Mouse (Mus musculus): ENCODE measurements around the gene Sirt3. TPM values are rescaled to one million over a fixed set of nuclear protein-coding genes. Genes with fewer than 3 reads are reported as not detected.
"Not testable (repeated sequence)": the region's sequence is repeated elsewhere in the genome, so short reads cannot be mapped to it uniquely, and the experiment has no call there.

The Sirt3 gene
- total RNA-seq, 2 experiments from 2014 or later = 20.4 to 27.3 TPM

- peak overlapping the region; percentile 63 for H3K27ac ChIP-seq
- intact Hi-C loops (cut with DNase I) = loop anchor here (1.0 to 5.0 kb wide), 2 partner anchors 99 to 140 kb away; no protein-coding TSS in a partner anchor
- H3K4me3 ChIP-seq = peak overlapping the region; percentile 73
- peak; percentile 89 for TF ChIP-seq CTCF (IDR thresholded peaks at IDR 0.05)
- DNase-seq = peak; percentile 80
Measured at GRCm38 (mm10) chr7:140908634-140909107, 26.6 kb upstream of the Sirt3 start.

- H3K4me3 ChIP-seq = no peak overlapping the region; the same call in 1 of the 2 replicates
- intact Hi-C loops (cut with DNase I) = loop anchor here (1.0 to 5.0 kb wide), 2 partner anchors 99 to 140 kb away; no protein-coding TSS in a partner anchor
Measured at GRCm38 (mm10) chr7:140908181-140908580, 26.1 kb upstream of the Sirt3 start.

GRCm38 (mm10) chr7:140907697-140908096 is 25.6 kb upstream of the Sirt3 start:
- TF ChIP-seq CTCF (IDR thresholded peaks at IDR 0.05) = peak; percentile 37
- intact Hi-C loops (cut with DNase I) = loop anchor here (1.0 to 5.0 kb wide), 3 partner anchors 51 to 141 kb away; no protein-coding TSS in a partner anchor
- Histone ChIP-seq H3K4me3 (no peak overlapping the region), H3K27ac (no peak overlapping the region)
- DNase-seq = no peak

More at GRCm38 (mm10) chr7:140908181-140908580, 26.1 kb upstream of the Sirt3 start:
- TF ChIP-seq CTCF (IDR thresholded peaks at IDR 0.05) = no peak
- no peak overlapping the region; the same call in 1 of the 2 replicates for H3K27ac ChIP-seq
- no peak for DNase-seq

GRCm38 (mm10) chr7:140907131-140907530 is 25.0 kb upstream of the Sirt3 start:
- H3K4me3 ChIP-seq = no peak overlapping the region
- DNase-seq = no peak
- no peak overlapping the region for H3K27ac ChIP-seq
- intact Hi-C loops (cut with DNase I) = loop anchor here (2.0 to 5.0 kb wide), 2 partner anchors 52 to 100 kb away; no protein-coding TSS in a partner anchor
- no peak for TF ChIP-seq CTCF (IDR thresholded peaks at IDR 0.05)

- H3K4me3 ChIP-seq = no peak overlapping the region
- H3K27ac ChIP-seq = no peak overlapping the region
- no peak for TF ChIP-seq CTCF (IDR thresholded peaks at IDR 0.05)
- no peak for DNase-seq
- intact Hi-C loops (cut with DNase I) = loop anchor here (2.0 to 5.0 kb wide), 2 partner anchors 53 to 102 kb away; no protein-coding TSS in a partner anchor
Measured at GRCm38 (mm10) chr7:140905642-140906081, 23.6 kb upstream of the Sirt3 start.

GRCm38 (mm10) chr7:140903212-140903611 is 21.1 kb upstream of the Sirt3 start:
- H3K27ac ChIP-seq = peak overlapping the region; percentile 97
- intact Hi-C loops (cut with DNase I) = loop anchor here (1.0 to 5.0 kb wide), 4 partner anchors 22 to 269 kb away; partner anchors contain the start of genes Bet1l, Gm45785, Psmd13 and Ric8a
- H3K4me3 ChIP-seq = no peak overlapping the region
- DNase-seq = peak; percentile 84
- TF ChIP-seq CTCF (IDR thresholded peaks at IDR 0.05) = peak; percentile 97

GRCm38 (mm10) chr7:140902036-140902875 is 20.1 kb upstream of the Sirt3 start:
- H3K4me3 ChIP-seq = peak overlapping the region; percentile 4; the same call in 1 of the 2 replicates
- TF ChIP-seq CTCF (IDR thresholded peaks at IDR 0.05) = no peak

GRCm38 (mm10) chr7:140900220-140900619 is 18.1 kb upstream of the Sirt3 start, which contains the start of gene Cox8b:
Gene Cox8b (minus strand): TSS chr7:140900446.
- intact Hi-C loops (cut with DNase I) = loop anchor here (5.0 kb wide), 1 partner anchor 272 kb away; the partner anchor contains the start of gene Rnh1
- Histone ChIP-seq H3K27ac (peak within 1 kb of the TSS; percentile 97), H3K4me3 (peak within 1 kb of the TSS; percentile 75)

More at GRCm38 (mm10) chr7:140902036-140902875, 20.1 kb upstream of the Sirt3 start:
- H3K27ac ChIP-seq = peak overlapping the region; percentile 97
- intact Hi-C loops (cut with DNase I) = loop anchor here (2.0 to 5.0 kb wide), 3 partner anchors 21 to 270 kb away; partner anchors contain the start of genes Bet1l, Gm45785, Psmd13 and Ric8a
- DNase-seq = peak; percentile 90

GRCm38 (mm10) chr7:140899121-140899520 is 17.0 kb upstream of the Sirt3 start:
- no peak for TF ChIP-seq CTCF (IDR thresholded peaks at IDR 0.05)
- Histone ChIP-seq H3K27ac (peak overlapping the region; percentile 97), H3K4me3 (peak overlapping the region; percentile 75)
- peak; percentile 45 for DNase-seq
- intact Hi-C loops (cut with DNase I) = no loop called here

More at GRCm38 (mm10) chr7:140900220-140900619, 18.1 kb upstream of the Sirt3 start, which contains the start of gene Cox8b:
- TF ChIP-seq CTCF (IDR thresholded peaks at IDR 0.05) = no peak
- DNase-seq = peak; percentile 87

- peak overlapping the region; percentile 75 for H3K4me3 ChIP-seq
Measured at GRCm38 (mm10) chr7:140897863-140898262, 15.8 kb upstream of the Sirt3 start.

GRCm38 (mm10) chr7:140894611-140895010 is 12.5 kb upstream of the Sirt3 start:
- intact Hi-C loops (cut with DNase I) = no loop called here
- Histone ChIP-seq H3K4me3 (no peak overlapping the region), H3K27ac (no peak overlapping the region)
- TF ChIP-seq CTCF (IDR thresholded peaks at IDR 0.05) = no peak
- no peak for DNase-seq

More at GRCm38 (mm10) chr7:140897863-140898262, 15.8 kb upstream of the Sirt3 start:
- no peak for DNase-seq
- intact Hi-C loops (cut with DNase I) = no loop called here
- TF ChIP-seq CTCF (IDR thresholded peaks at IDR 0.05) = no peak
- H3K27ac ChIP-seq = peak overlapping the region; percentile 97

GRCm38 (mm10) chr7:140894031-140894430 is 11.9 kb upstream of the Sirt3 start:
- no peak for TF ChIP-seq CTCF (IDR thresholded peaks at IDR 0.05)
- DNase-seq = no peak
- intact Hi-C loops (cut with DNase I) = no loop called here

GRCm38 (mm10) chr7:140890636-140891035 is 8.5 kb upstream of the Sirt3 start:
- intact Hi-C loops (cut with DNase I); DNase-seq; H3K27ac ChIP-seq; H3K4me3 ChIP-seq: not testable (repeated sequence)

More at GRCm38 (mm10) chr7:140894031-140894430, 11.9 kb upstream of the Sirt3 start:
- H3K4me3 ChIP-seq = no peak overlapping the region
- no peak overlapping the region for H3K27ac ChIP-seq

Data from gastrocnemius, adult 2 months (tissue).